Mouse (Mus musculus): ENCODE measurements around the gene Nrxn3. TPM values are rescaled to one million over a fixed set of nuclear protein-coding genes. Genes with fewer than 3 reads are reported as not detected.

Gene Nrxn3
- polyA plus RNA-seq, 1 experiment from 2014 or later = 5.3 TPM

DNA sequence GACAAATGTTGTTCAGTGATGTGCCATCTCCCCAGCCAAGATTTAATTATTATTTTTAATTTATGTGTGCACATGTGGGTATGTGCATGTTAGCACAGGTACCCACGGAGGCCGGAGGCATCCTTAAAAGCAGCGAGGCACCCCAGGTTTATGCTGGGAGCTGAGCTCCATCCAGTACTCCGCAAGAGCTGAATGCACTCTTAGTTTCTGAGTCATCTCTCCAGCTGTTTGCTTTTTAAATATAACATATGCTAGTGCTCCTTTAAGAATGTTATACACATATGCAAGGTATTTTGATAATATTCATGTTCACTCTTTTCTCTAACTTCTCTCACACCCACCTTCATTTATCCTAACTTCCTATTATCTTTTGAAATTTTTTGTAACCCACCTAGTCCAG lies 271.1 kb downstream of the Nrxn3 start:
- no peaks in the 10 kb centered on the region for H3K36me3 ChIP-seq
- H3K27ac ChIP-seq = no peak overlapping the region
- H3K4me3 ChIP-seq (replicated peaks) = no peak overlapping the region
- H3K9ac ChIP-seq = no peak overlapping the region
- no peaks in the 10 kb centered on the region for H3K9me3 ChIP-seq (replicated peaks)
- WGBS = 88% methylated on average over 4 of the region's 4 CpGs
- ATAC-seq (replicated peaks; ENCODE audit: low FRiP score) = no peak
- no peaks in the 10 kb centered on the region for H3K4me1 ChIP-seq
- no peak overlapping the region for H3K4me2 ChIP-seq
- no peaks in the 10 kb centered on the region for H3K27me3 ChIP-seq

DNA sequence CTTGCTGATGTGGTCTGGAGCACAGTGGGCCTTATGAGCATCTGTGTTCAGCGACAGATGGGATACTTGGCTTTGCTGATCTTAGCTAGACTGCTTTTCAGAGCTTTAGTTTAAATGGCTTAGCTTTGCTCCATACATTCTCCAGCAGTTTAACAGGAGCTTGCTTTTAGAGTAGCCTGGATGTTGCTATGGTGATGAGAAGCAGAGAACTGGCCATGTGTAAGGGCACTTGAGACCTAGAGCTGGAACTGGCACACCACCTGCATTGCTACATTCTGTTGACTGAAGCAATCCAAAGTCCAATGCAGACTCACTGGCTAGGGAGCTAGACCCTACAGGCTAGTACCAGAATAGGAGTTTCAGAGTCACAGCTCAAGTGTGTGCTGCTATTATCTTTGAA lies 293.8 kb downstream of the Nrxn3 start:
- no peak overlapping the region for H3K9ac ChIP-seq

DNA sequence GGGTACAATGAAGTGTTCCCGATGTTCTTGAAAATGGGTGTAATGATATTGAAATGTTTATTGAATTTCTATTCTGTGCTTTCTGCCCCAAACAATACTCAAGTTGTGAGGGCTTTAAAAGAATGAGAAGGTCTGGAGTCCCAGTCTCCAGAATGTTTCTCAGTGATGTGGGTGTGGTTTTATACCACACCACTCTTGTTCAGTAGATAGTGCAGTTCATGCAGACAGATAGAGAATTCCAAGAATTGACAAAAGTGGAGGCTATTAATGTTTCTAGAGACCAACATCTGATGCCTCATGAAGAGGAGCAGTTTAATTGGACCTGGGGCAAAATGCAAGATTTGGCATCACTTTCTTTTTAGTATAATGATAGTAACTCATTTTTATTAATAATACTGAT lies 302.5 kb downstream of the Nrxn3 start:
- Histone ChIP-seq H3K9me3 (replicated peaks) (no peaks in the 10 kb centered on the region), H3K4me3 (replicated peaks) (no peak overlapping the region), H3K36me3 (no peaks in the 10 kb centered on the region), H3K9ac (no peak overlapping the region), H3K4me2 (no peak overlapping the region), H3K27me3 (no peaks in the 10 kb centered on the region), H3K4me1 (no peaks in the 10 kb centered on the region), H3K27ac (no peak overlapping the region)
- WGBS = 91% methylated on average over 1 of the region's 1 CpGs
- no peak for ATAC-seq (replicated peaks; ENCODE audit: low FRiP score)

More for the DNA sequence above, 293.8 kb downstream of the Nrxn3 start:
- H3K36me3 ChIP-seq = no peaks in the 10 kb centered on the region
- H3K27ac ChIP-seq = no peak overlapping the region
- H3K9me3 ChIP-seq (replicated peaks) = no peaks in the 10 kb centered on the region
- 85% methylated on average over 1 of the region's 1 CpGs for WGBS
- H3K4me1 ChIP-seq = no peaks in the 10 kb centered on the region
- H3K4me3 ChIP-seq (replicated peaks) = no peak overlapping the region
- ATAC-seq (replicated peaks; ENCODE audit: low FRiP score) = no peak
- H3K4me2 ChIP-seq = no peak overlapping the region
- no peaks in the 10 kb centered on the region for H3K27me3 ChIP-seq

DNA sequence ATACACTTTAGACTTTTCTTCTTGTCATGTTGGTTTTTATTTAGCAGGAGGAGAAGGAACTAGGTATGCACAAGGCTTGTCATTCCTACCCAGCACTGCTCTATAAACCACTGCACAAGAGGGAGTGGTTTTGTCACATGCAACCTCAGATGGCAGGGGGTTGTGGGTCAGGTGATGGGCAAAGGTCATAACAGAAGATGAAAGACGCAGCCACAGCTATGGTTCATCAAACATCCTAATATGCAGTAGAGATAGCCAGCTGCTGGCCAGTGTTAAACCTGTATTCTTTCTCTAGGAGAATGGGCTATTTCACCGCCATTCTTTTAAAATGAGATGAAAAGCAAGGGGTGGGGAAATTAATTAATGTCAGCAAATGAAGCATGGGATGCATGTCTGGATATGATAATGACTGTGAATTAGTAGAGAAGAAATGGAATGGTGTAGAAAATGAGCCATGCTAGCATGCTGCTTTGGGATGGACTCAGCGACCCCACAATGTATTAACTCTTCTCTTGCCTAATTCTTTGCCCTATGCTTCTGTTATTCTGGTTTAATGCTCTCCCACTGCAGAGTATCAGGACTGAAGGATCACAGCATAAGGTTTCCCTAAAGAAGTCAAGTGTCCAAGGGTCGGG lies 313.4 kb downstream of the Nrxn3 start:
- Histone ChIP-seq H3K4me1 (no peaks in the 10 kb centered on the region), H3K27ac (no peak overlapping the region), H3K9me3 (replicated peaks) (no peaks in the 10 kb centered on the region), H3K4me3 (replicated peaks) (no peak overlapping the region), H3K4me2 (no peak overlapping the region), H3K27me3 (no peaks in the 10 kb centered on the region), H3K9ac (no peak overlapping the region), H3K36me3 (no peaks in the 10 kb centered on the region)
- no peak for ATAC-seq (replicated peaks; ENCODE audit: low FRiP score)
- 76% methylated on average over 4 of the region's 4 CpGs for WGBS

DNA sequence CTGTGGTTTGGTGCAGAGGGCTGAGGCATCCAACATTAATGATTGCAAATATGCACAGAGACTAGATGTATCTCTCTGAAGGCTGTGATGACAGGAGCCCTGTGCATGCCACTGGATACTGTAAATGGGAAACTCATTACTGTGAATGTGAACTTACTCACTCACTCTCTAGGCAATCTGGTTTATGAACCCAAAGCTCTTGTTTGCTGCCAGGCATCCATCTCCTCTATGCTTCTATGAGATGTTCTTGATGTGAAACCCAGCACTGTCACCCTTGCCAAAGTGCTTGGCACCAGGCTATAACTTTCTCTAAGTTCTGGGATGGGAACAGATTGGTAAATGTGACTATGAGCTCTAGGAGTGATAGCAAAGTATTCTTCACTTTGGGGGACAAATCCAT lies 317.5 kb downstream of the Nrxn3 start:
- ATAC-seq (replicated peaks; ENCODE audit: low FRiP score) = no peak
- no peaks in the 10 kb centered on the region for H3K9me3 ChIP-seq (replicated peaks)

DNA sequence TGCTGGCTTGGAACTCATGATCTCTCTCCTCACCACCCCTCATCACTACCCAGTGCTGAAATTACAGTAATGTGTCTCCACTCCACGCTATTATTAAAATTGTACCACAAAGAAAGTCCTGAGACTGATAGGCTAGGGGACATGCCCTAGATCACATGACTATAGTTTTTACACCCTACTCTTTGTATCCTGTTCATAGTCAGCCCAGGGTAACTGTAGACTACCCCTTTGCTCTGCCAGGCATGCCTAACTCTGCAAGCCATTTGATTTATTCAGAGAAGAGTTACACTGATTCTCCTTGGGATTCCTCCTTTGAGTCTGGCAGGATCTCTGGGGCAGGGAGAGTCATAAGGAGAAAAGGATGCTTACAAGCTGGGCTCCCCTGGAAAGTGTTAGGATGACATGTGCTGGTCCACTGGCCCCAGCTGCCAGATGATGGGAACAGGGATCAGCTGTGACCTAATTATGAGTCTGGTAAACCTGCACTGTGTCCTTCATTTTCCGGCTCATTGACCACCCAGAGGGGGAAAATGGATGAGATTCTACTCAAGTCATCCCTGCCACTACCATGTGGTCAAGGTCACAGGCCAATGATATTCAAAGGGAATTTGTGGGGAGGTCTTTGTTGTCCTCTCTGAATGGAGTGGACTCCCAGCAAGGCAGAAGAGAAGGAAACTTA lies 318.9 kb downstream of the Nrxn3 start:
- Histone ChIP-seq H3K4me1 (no peaks in the 10 kb centered on the region), H3K27ac (no peak overlapping the region), H3K9ac (no peak overlapping the region), H3K4me3 (replicated peaks) (no peak overlapping the region), H3K27me3 (no peaks in the 10 kb centered on the region), H3K36me3 (no peaks in the 10 kb centered on the region), H3K4me2 (no peak overlapping the region), H3K9me3 (replicated peaks) (no peaks in the 10 kb centered on the region)
- ATAC-seq (replicated peaks; ENCODE audit: low FRiP score) = peak; percentile 81
- WGBS = 65% methylated on average over 2 of the region's 2 CpGs

More for the DNA sequence above, 317.5 kb downstream of the Nrxn3 start:
- H3K27ac ChIP-seq = no peak overlapping the region
- H3K4me3 ChIP-seq (replicated peaks) = no peak overlapping the region
- H3K4me1 ChIP-seq = no peaks in the 10 kb centered on the region
- no peak overlapping the region for H3K9ac ChIP-seq
- no peaks in the 10 kb centered on the region for H3K27me3 ChIP-seq
- H3K36me3 ChIP-seq = no peaks in the 10 kb centered on the region
- H3K4me2 ChIP-seq = no peak overlapping the region

DNA sequence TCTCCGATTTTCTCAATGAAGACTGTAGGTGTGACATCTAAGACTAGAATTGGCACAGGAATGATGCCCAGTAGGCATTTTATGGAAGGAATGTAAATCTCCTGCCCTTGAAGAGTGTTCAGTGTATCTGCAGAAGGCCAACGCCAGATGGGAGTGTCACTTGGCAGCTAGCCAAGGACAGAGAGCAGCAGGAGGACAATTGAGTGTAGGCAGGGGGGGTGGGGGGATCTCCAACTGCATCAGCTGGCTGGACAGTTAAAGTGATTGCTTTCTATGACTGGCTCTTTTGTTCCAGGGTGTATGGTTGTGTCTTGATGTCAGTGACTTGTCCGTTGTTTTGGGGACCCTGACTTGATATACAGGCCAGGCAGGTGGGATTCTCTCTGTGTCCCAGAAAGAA lies 326.6 kb downstream of the Nrxn3 start:
- no peak for ATAC-seq (replicated peaks; ENCODE audit: low FRiP score)
- H3K27me3 ChIP-seq = no peaks in the 10 kb centered on the region
- no peak overlapping the region for H3K4me2 ChIP-seq
- H3K36me3 ChIP-seq = no peaks in the 10 kb centered on the region
- no peaks in the 10 kb centered on the region for H3K9me3 ChIP-seq (replicated peaks)
- no peak overlapping the region for H3K9ac ChIP-seq
- H3K4me3 ChIP-seq (replicated peaks) = no peak overlapping the region
- no peaks in the 10 kb centered on the region for H3K4me1 ChIP-seq
- no peak overlapping the region for H3K27ac ChIP-seq
- WGBS = 44% methylated on average over 3 of the region's 3 CpGs

DNA sequence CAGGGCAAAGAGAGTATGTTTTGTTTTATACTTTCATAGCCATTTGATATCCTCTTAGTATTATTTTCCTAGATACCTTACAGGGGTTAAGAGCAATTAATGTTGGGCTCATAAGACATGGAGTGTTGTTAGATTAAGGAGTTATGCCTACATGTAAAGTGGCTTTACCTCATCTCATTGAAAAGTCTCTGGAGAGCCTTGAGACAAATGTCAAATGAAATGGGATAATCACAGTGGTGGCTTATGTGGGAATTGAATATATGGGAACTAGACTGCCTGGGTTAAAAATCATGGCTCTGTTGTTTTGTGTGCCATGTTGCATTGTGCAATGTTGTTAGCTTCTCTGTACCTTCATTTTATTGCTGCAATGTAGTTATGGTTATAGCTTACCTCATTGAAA lies 327.0 kb downstream of the Nrxn3 start:
- Histone ChIP-seq H3K27ac (no peak overlapping the region), H3K4me1 (no peaks in the 10 kb centered on the region), H3K9me3 (replicated peaks) (no peaks in the 10 kb centered on the region), H3K9ac (no peak overlapping the region), H3K4me2 (no peak overlapping the region), H3K27me3 (no peaks in the 10 kb centered on the region), H3K36me3 (no peaks in the 10 kb centered on the region), H3K4me3 (replicated peaks) (no peak overlapping the region)
- no peak for ATAC-seq (replicated peaks; ENCODE audit: low FRiP score)

DNA sequence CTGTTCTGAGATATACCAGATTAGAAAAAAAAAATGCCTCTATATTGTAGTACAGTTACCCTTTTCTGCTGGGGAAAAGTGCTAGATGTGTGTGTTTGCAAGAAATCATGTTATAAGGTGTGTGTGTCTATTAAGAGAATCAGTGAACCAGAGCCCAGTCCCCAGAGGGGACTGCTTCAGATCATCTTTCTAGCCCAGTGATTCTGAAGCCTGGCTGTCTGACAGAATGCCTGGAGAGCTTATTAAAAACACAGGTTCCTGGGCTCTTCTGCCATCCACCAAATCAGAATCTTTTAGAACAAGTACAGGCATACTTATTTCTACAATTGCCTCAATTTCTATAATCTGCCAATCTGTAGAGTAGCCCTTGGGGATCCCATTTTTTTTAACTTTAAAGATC lies 349.8 kb downstream of the Nrxn3 start:
- no peak overlapping the region for H3K4me2 ChIP-seq
- no peaks in the 10 kb centered on the region for H3K4me1 ChIP-seq
- no peak overlapping the region for H3K4me3 ChIP-seq (replicated peaks)
- no peak overlapping the region for H3K9ac ChIP-seq
- H3K9me3 ChIP-seq (replicated peaks) = no peaks in the 10 kb centered on the region
- no peaks in the 10 kb centered on the region for H3K27me3 ChIP-seq
- ATAC-seq (replicated peaks; ENCODE audit: low FRiP score) = no peak
- H3K36me3 ChIP-seq = no peaks in the 10 kb centered on the region
- H3K27ac ChIP-seq = no peak overlapping the region

DNA sequence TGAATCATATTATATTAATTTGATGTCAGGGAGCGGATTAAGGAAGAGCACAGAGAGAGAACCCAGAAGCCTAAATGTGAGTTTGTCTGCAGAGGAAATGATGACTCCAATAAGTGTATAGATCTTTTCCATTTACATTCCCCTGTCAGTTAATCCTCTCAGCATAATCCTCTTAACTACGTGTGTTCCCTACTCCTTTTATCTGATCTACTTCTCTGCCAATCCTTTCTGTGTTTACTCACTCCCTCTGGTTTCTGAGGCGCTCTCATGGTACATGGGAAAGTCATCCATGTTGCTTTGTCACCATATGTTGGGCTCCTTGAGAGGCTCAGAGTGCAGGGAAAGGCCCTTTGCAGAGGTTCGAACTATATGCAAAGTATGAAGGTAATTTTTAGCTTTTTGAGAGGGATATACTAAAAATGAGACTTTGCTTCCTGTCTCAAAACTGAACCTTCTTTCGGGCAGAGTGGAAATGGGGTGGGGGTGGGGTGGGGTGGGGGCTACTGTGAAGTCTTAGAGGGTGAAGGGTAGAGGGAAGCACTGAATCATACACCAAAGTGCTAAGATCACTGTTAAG lies 350.6 kb downstream of the Nrxn3 start:
- Histone ChIP-seq H3K27ac (no peak overlapping the region), H3K9me3 (replicated peaks) (no peaks in the 10 kb centered on the region)
- 83% methylated on average over 5 of the region's 5 CpGs for WGBS

DNA sequence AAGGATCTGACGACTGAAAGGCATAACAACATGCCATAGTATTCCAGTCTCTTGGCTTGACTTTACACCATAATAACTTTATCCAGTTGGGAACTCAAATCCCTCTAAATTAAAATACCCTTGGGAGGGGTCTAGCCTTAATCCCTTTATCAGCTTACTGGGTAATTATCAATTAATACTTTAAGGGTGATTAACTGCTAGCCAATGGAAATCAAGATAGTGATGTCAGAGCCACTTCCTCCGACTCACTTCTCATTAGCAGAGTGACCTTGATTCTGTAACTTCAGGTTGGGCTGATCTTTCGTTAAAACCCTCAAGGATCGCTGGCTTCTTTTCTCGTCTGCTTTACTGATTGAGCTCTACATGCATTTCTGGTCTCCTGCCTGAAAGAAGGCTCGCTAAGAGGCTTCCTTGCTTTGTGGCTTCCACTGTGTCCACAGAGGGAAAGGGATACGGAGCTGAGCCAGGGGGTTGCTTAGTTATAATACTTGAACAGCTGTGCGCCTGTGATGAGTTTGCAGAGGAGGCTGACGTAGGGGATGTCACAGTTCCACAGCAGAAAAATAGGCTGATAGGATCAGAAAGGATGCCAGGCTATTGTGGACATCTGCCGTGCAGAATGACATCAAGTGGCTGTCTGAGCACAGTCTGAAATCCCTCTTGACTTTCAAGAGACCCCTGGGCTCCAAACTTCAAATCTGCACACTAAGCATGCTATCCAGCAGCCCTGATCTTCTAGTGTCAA lies 352.0 kb downstream of the Nrxn3 start:
- Histone ChIP-seq H3K27me3 (no peaks in the 10 kb centered on the region), H3K4me1 (no peaks in the 10 kb centered on the region), H3K9me3 (replicated peaks) (no peaks in the 10 kb centered on the region), H3K27ac (no peak overlapping the region), H3K36me3 (no peaks in the 10 kb centered on the region), H3K9ac (no peak overlapping the region), H3K4me2 (no peak overlapping the region), H3K4me3 (replicated peaks) (no peak overlapping the region)
- no peak for ATAC-seq (replicated peaks; ENCODE audit: low FRiP score)
- 66% methylated on average over 10 of the region's 10 CpGs for WGBS

More for the DNA sequence above, 350.6 kb downstream of the Nrxn3 start:
- Histone ChIP-seq H3K4me3 (replicated peaks) (no peak overlapping the region), H3K27me3 (no peaks in the 10 kb centered on the region), H3K36me3 (no peaks in the 10 kb centered on the region), H3K4me2 (no peak overlapping the region), H3K9ac (no peak overlapping the region), H3K4me1 (no peaks in the 10 kb centered on the region)
- ATAC-seq (replicated peaks; ENCODE audit: low FRiP score) = no peak

DNA sequence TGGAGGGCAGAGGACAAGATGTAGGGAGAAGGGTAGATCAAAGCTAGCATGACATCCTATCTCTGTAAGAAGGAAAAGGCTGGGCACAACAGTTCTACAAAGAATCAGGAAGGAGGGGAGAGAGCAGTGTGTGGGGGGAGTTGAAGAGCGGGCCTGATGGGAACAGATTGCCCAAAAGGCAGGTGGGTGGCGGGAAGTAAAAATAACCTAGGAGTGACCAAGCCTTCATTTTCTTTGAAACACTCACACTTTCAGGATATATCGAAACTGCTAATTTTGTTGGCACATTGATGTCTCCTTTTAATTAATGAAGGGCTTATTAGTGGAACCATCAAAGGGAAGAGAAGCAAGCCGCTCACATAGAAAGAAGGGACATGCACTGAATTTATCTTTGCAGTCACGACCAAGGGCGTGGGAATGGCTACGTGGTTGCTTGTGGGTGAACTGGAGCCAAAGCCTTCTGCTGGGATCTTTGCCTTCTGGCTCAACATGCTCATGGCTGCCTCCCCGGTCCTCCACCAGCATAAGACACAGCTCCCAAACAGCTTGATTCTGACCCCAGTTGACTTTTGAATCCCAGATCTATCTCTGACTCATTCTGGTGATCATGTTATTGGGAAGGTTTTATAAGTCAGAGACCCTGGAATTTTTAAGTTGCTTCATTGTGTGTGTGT lies 371.3 kb downstream of the Nrxn3 start:
- Histone ChIP-seq H3K4me2 (no peak overlapping the region), H3K27me3 (no peaks in the 10 kb centered on the region), H3K27ac (no peak overlapping the region), H3K9ac (no peak overlapping the region), H3K4me1 (no peaks in the 10 kb centered on the region), H3K4me3 (replicated peaks) (no peak overlapping the region), H3K36me3 (no peaks in the 10 kb centered on the region), H3K9me3 (replicated peaks) (no peaks in the 10 kb centered on the region)
- ATAC-seq (replicated peaks; ENCODE audit: low FRiP score) = no peak
- 79% methylated on average over 8 of the region's 8 CpGs for WGBS

Data from kidney, embryonic 15.5 days (tissue).